Mouse (Mus musculus): ENCODE data around the gene Col2a1. TPM values are rescaled to one million over a fixed set of nuclear protein-coding genes. Genes with fewer than 3 reads are reported as not detected.

Col2a1 gene
- total RNA-seq, 4 experiments from 2014 or later, result 1.3 to 2.2 (median 1.6) TPM

- no peak for DNase-seq (ENCODE audit: low spot score in 2 of 2)
Measured at GRCm38 (mm10) chr15:98002991-98003821, 1.3 kb downstream of the Col2a1 start.

- DNase-seq (ENCODE audit: low spot score in 2 of 2), result peak; percentile 14 to 49
Measured at GRCm38 (mm10) chr15:98002113-98002990, 2.1 kb downstream of the Col2a1 start.

GRCm38 (mm10) chr15:98001321-98002112 lies 3.0 kb downstream of the Col2a1 start:
- no peak for DNase-seq (ENCODE audit: low spot score in 2 of 2)

GRCm38 (mm10) chr15:97999991-98000390 lies 4.5 kb downstream of the Col2a1 start:
- DNase-seq (ENCODE audit: low spot score in 2 of 2), result no peak

GRCm38 (mm10) chr15:97999546-97999945 lies 4.9 kb downstream of the Col2a1 start:
- no peak for DNase-seq (ENCODE audit: low spot score in 2 of 2)

- DNase-seq (ENCODE audit: low spot score in 2 of 2), result no peak
Measured at GRCm38 (mm10) chr15:97996716-97997256, 7.7 kb downstream of the Col2a1 start.

GRCm38 (mm10) chr15:97992712-97993286 lies 11.7 kb downstream of the Col2a1 start:
- DNase-seq (ENCODE audit: low spot score in 2 of 2), result peak; percentile 51 to 76

- DNase-seq (ENCODE audit: low spot score in 2 of 2), result no peak
Measured at GRCm38 (mm10) chr15:97992027-97992711, 12.3 kb downstream of the Col2a1 start.

GRCm38 (mm10) chr15:97991285-97991895 lies 13.1 kb downstream of the Col2a1 start:
- DNase-seq (ENCODE audit: low spot score in 2 of 2), result no peak

GRCm38 (mm10) chr15:97990721-97991120 lies 13.8 kb downstream of the Col2a1 start:
- DNase-seq (ENCODE audit: low spot score in 2 of 2), result no peak

- DNase-seq (ENCODE audit: low spot score in 2 of 2), result no peak
Measured at GRCm38 (mm10) chr15:97990124-97990523, 14.4 kb downstream of the Col2a1 start.

- DNase-seq (ENCODE audit: low spot score in 2 of 2), result no peak
Measured at GRCm38 (mm10) chr15:97989544-97989943, 15.0 kb downstream of the Col2a1 start.

GRCm38 (mm10) chr15:97981560-97981959 lies 22.9 kb downstream of the Col2a1 start:
- no peak for DNase-seq (ENCODE audit: low spot score in 2 of 2)

GRCm38 (mm10) chr15:97973248-97974005 lies 31.1 kb downstream of the Col2a1 start:
- DNase-seq (ENCODE audit: low spot score in 2 of 2), result no peak

- DNase-seq (ENCODE audit: low spot score in 2 of 2), result no peak
Measured at GRCm38 (mm10) chr15:97972580-97972979, 31.9 kb downstream of the Col2a1 start.

- DNase-seq (ENCODE audit: low spot score in 2 of 2), result no peak
Measured at GRCm38 (mm10) chr15:97970299-97970698, 34.2 kb downstream of the Col2a1 start.

- peak in 1 of 2 experiments; percentile 28 for DNase-seq (ENCODE audit: low spot score in 2 of 2)
Measured at GRCm38 (mm10) chr15:97965311-97966045, 39.0 kb downstream of the Col2a1 start.

GRCm38 (mm10) chr15:97964836-97965187 lies 39.7 kb downstream of the Col2a1 start:
- DNase-seq (ENCODE audit: low spot score in 2 of 2), result no peak

Measured in left cerebral cortex, adult 8-10 months (tissue).